Mouse (Mus musculus) liver, embryonic 13.5 days (tissue): ENCODE results near the gene Isoc2b. TPM values are rescaled to one million over a fixed set of nuclear protein-coding genes. Genes with fewer than 3 reads are reported as not detected.
"Not testable (repeated sequence)": the region's sequence is repeated elsewhere in the genome, so short reads cannot be mapped to it uniquely, and the experiment has no call there.

Experiments used
- ATAC-seq: fragments of 200-750 bp; cut with Nextera tagmentation; 2 replicates; pipeline ENCODE4 v1.8.0; 2017; ENCODE audit warnings: low read depth, mild to moderate bottlenecking, moderate number of reproducible peaks, moderate library complexity
- DNase-seq: peaks from one replicate; pipeline ENCODE4 v3.0.0; 2022
- H3K27ac ChIP-seq: fragments of 300-500 bp; sonication (generic); 2 replicates; pipeline ENCODE4 v1.5.1; 2015; ENCODE audit warnings: moderate library complexity, mild to moderate bottlenecking, inconsistent platforms
- H3K27me3 ChIP-seq: fragments of 300-500 bp; sonication (generic); 2 replicates; pipeline ENCODE4 v1.6.1; 2015; ENCODE audit warnings: mild to moderate bottlenecking, inconsistent platforms
- H3K36me3 ChIP-seq: fragments of 300-500 bp; sonication (generic); 2 replicates; pipeline ENCODE4 v1.6.1; 2015; ENCODE audit warnings: mild to moderate bottlenecking, inconsistent platforms
- H3K4me1 ChIP-seq: fragments of 300-500 bp; sonication (generic); replicated peaks from 2 replicates; pipeline ENCODE4 v1.6.1; 2015; ENCODE audit warnings: inconsistent platforms
- H3K4me2 ChIP-seq: fragments of 300-500 bp; sonication (generic); 2 replicates; pipeline ENCODE4 v1.6.1; 2015; ENCODE audit warnings: inconsistent platforms, mild to moderate bottlenecking, moderate library complexity
- H3K4me3 ChIP-seq: fragments of 300-500 bp; sonication (generic); replicated peaks from 2 replicates; pipeline ENCODE4 v1.5.1; 2015; ENCODE audit warnings: mild to moderate bottlenecking, inconsistent platforms
- H3K9ac ChIP-seq: fragments of 300-500 bp; sonication (generic); 2 replicates; pipeline ENCODE4 v1.6.1; 2015; ENCODE audit warnings: mild to moderate bottlenecking, inconsistent platforms
- H3K9me3 ChIP-seq: fragments of 300-500 bp; sonication (generic); replicated peaks from 2 replicates; pipeline ENCODE4 v1.6.1; 2016; ENCODE audit warnings: inconsistent platforms
- WGBS: fragments of 180-500 bp; shearing (Covaris S2); methylation state at CpG from one replicate; pipeline ENCODE4 v1.1.7; 2015; ENCODE audit not compliant: insufficient replicate concordance; 5-methylcytosine and 5-hydroxymethylcytosine counted together
- polyA plus RNA-seq: library from polyadenylated mRNA; unstranded; fragments of >200 nt; fragmentation: Nextera tagmentation; extraction: Ambion mirVana; gene quantifications from 2 replicates; pipeline ENCODE4 v1.2.1, GENCODE M21; 2015

The Isoc2b gene
- polyA plus RNA-seq, 1 experiment from 2014 or later, result 3.1 TPM

GRCm38 (mm10) chr7:4830476-4830875 is 39.6 kb downstream of the Isoc2b start:
- no peak overlapping the region for H3K9ac ChIP-seq
- no peaks in the 10 kb centered on the region for H3K4me1 ChIP-seq
- no peaks in the 10 kb centered on the region for H3K36me3 ChIP-seq
- no peak overlapping the region for H3K27ac ChIP-seq
- H3K4me3 ChIP-seq, result no peak overlapping the region
- H3K4me2 ChIP-seq, result no peak overlapping the region
- H3K9me3 ChIP-seq, result no peaks in the 10 kb centered on the region
- peaks cover 55% of the 10 kb centered on the region for H3K27me3 ChIP-seq
- 7% methylated on average over 12 of the region's 12 CpGs for WGBS
- ATAC-seq (no peak), DNase-seq (no peak)

GRCm38 (mm10) chr7:4825365-4825764 is 44.7 kb downstream of the Isoc2b start:
- Histone ChIP-seq H3K27ac (no peak overlapping the region), H3K36me3 (no peaks in the 10 kb centered on the region), H3K4me2 (no peak overlapping the region), H3K4me1 (no peaks in the 10 kb centered on the region), H3K27me3 (peaks cover 14% of the 10 kb centered on the region), H3K9ac (no peak overlapping the region), H3K9me3 (no peaks in the 10 kb centered on the region), H3K4me3 (no peak overlapping the region)
- 31% methylated on average over 4 of the region's 4 CpGs for WGBS
- no peak for ATAC-seq
- no peak for DNase-seq

GRCm38 (mm10) chr7:4822162-4822907 is 47.7 kb downstream of the Isoc2b start:
- Histone ChIP-seq H3K4me3 (no peak overlapping the region), H3K27ac (0 out of 2 replicates have a peak overlapping the region, but pooled peaks have one; percentile 18), H3K36me3 (no peaks in the 10 kb centered on the region), H3K27me3 (no peaks in the 10 kb centered on the region; the same call in 1 of the 2 replicates), H3K9me3 (no peaks in the 10 kb centered on the region), H3K4me2 (no peak overlapping the region), H3K4me1 (no peaks in the 10 kb centered on the region), H3K9ac (0 out of 2 replicates have a peak overlapping the region, but pooled peaks have one; percentile 9)
- ATAC-seq, result no peak
- no peak for DNase-seq
- WGBS, result 61% methylated on average over 6 of the region's 6 CpGs

GRCm38 (mm10) chr7:4821690-4822089 is 48.4 kb downstream of the Isoc2b start:
- no peaks in the 10 kb centered on the region for H3K9me3 ChIP-seq

GRCm38 (mm10) chr7:4820925-4821324 is 49.1 kb downstream of the Isoc2b start:
- H3K27me3 ChIP-seq, H3K9me3 ChIP-seq, ATAC-seq, H3K9ac ChIP-seq, H3K4me1 ChIP-seq, H3K36me3 ChIP-seq, DNase-seq, H3K4me2 ChIP-seq, H3K4me3 ChIP-seq, H3K27ac ChIP-seq: not testable (repeated sequence)
- WGBS, result 71% methylated on average over 7 of the region's 7 CpGs

More at GRCm38 (mm10) chr7:4821690-4822089, 48.4 kb downstream of the Isoc2b start:
- DNase-seq, result no peak
- Histone ChIP-seq H3K4me3 (no peak overlapping the region), H3K9ac (no peak overlapping the region), H3K4me2 (no peak overlapping the region), H3K27me3 (no peaks in the 10 kb centered on the region; the same call in 1 of the 2 replicates), H3K4me1 (no peaks in the 10 kb centered on the region), H3K27ac (no peak overlapping the region), H3K36me3 (no peaks in the 10 kb centered on the region)
- WGBS, result 70% methylated on average over 4 of the region's 4 CpGs
- no peak for ATAC-seq

- Histone ChIP-seq H3K27me3 (no peaks in the 10 kb centered on the region), H3K36me3 (no peaks in the 10 kb centered on the region), H3K27ac (no peak overlapping the region), H3K4me1 (peaks cover 7% of the 10 kb centered on the region), H3K4me3 (no peak overlapping the region), H3K9me3 (no peaks in the 10 kb centered on the region), H3K9ac (no peak overlapping the region), H3K4me2 (no peak overlapping the region)
- no peak for ATAC-seq
- DNase-seq, result no peak
These were observed 53.5 kb downstream of the Isoc2b start for GRCm38 (mm10) chr7:4816559-4816958.

GRCm38 (mm10) chr7:4813105-4813791 is 56.8 kb downstream of the Isoc2b start:
- no peak for ATAC-seq
- H3K4me3 ChIP-seq, result peak overlapping the region; percentile 88
- H3K27ac ChIP-seq, result peak overlapping the region; percentile 92
- H3K4me1 ChIP-seq, result peaks cover 37% of the 10 kb centered on the region
- DNase-seq, result no peak
- 11% methylated on average over 8 of the region's 8 CpGs for WGBS
- H3K9ac ChIP-seq, result peak overlapping the region; percentile 80
- peak overlapping the region; percentile 89 for H3K4me2 ChIP-seq
- no peaks in the 10 kb centered on the region for H3K27me3 ChIP-seq
- H3K36me3 ChIP-seq, result peaks cover 33% of the 10 kb centered on the region
- no peaks in the 10 kb centered on the region for H3K9me3 ChIP-seq

- Histone ChIP-seq H3K4me1 (peaks cover 41% of the 10 kb centered on the region), H3K4me2 (peak within 1 kb of the TSS; percentile 89), H3K4me3 (peak within 1 kb of the TSS; percentile 88), H3K27me3 (no peaks in the 10 kb centered on the region), H3K36me3 (peaks cover 37% of the 10 kb centered on the region), H3K9me3 (no peaks in the 10 kb centered on the region), H3K27ac (peak within 1 kb of the TSS; percentile 92), H3K9ac (peak within 1 kb of the TSS; percentile 100)
- ATAC-seq (peak; percentile 98), DNase-seq (peak; percentile 98)
- WGBS, result 0% methylated on average over 62 of the region's 62 CpGs
These were observed 57.6 kb downstream of the Isoc2b start, which contains the start of gene Ube2s for GRCm38 (mm10) chr7:4812303-4813104. Ube2s (minus strand) TSS chr7:4812590.

GRCm38 (mm10) chr7:4811842-4812302 is 58.2 kb downstream of the Isoc2b start:
- ATAC-seq, result no peak; the same call in 1 of the 2 replicates
- Histone ChIP-seq H3K27ac (peak overlapping the region; percentile 92), H3K9ac (peak overlapping the region; percentile 100), H3K4me3 (peak overlapping the region; percentile 88), H3K27me3 (no peaks in the 10 kb centered on the region), H3K36me3 (peaks cover 44% of the 10 kb centered on the region), H3K9me3 (no peaks in the 10 kb centered on the region), H3K4me1 (peaks cover 48% of the 10 kb centered on the region), H3K4me2 (peak overlapping the region; percentile 89)
- DNase-seq, result no peak
- 1% methylated on average over 30 of the region's 36 CpGs for WGBS

- Histone ChIP-seq H3K4me1 (peaks cover 55% of the 10 kb centered on the region), H3K9ac (peak overlapping the region; percentile 100), H3K27ac (peak overlapping the region; percentile 92), H3K36me3 (peaks cover 51% of the 10 kb centered on the region), H3K4me2 (peak overlapping the region; percentile 89), H3K4me3 (peak overlapping the region; percentile 88)
- DNase-seq, ATAC-seq, H3K27me3 ChIP-seq, H3K9me3 ChIP-seq: not testable (repeated sequence)
- 15% methylated on average over 10 of the region's 10 CpGs for WGBS
These were observed 58.9 kb downstream of the Isoc2b start for GRCm38 (mm10) chr7:4811131-4811530.

GRCm38 (mm10) chr7:4806716-4807115 is 63.3 kb downstream of the Isoc2b start:
- Histone ChIP-seq H3K4me2 (peak overlapping the region; percentile 31), H3K27ac (peak overlapping the region; percentile 86), H3K36me3 (peaks cover 84% of the 10 kb centered on the region), H3K9me3 (no peaks in the 10 kb centered on the region), H3K4me1 (peaks cover 50% of the 10 kb centered on the region), H3K27me3 (no peaks in the 10 kb centered on the region), H3K4me3 (0 out of 2 replicates have a peak overlapping the region, but pooled peaks have one; percentile 2), H3K9ac (peak overlapping the region; percentile 7; the same call in 1 of the 2 replicates)
- DNase-seq (peak; percentile 70), ATAC-seq (peak; percentile 85)
- 39% methylated on average over 7 of the region's 7 CpGs for WGBS
